Mouse (Mus musculus) T-helper 1 cell (primary cell): ENCODE measurements at regions not wholly inside any gene's neighbourhood (a gene's known extent, or its start where the extent isn't known, plus 50 kb on each side); places are given as distances from the start of the nearest gene placed in this dataset.

ENCODE experiments used
- in situ Hi-C: fragments of 300-600 bp; cut with MboI, MseI; formaldehyde crosslinking; loops from one replicate; pipeline ENCODE4 v1.15.1; 2025; ENCODE audit warnings: high pct_unique_total_duplicates

GRCm38 (mm10) chr10:37449894-37450293 lies 311.2 kb upstream of the Marcks start:
- in situ Hi-C loops: no loop called here

DNA sequence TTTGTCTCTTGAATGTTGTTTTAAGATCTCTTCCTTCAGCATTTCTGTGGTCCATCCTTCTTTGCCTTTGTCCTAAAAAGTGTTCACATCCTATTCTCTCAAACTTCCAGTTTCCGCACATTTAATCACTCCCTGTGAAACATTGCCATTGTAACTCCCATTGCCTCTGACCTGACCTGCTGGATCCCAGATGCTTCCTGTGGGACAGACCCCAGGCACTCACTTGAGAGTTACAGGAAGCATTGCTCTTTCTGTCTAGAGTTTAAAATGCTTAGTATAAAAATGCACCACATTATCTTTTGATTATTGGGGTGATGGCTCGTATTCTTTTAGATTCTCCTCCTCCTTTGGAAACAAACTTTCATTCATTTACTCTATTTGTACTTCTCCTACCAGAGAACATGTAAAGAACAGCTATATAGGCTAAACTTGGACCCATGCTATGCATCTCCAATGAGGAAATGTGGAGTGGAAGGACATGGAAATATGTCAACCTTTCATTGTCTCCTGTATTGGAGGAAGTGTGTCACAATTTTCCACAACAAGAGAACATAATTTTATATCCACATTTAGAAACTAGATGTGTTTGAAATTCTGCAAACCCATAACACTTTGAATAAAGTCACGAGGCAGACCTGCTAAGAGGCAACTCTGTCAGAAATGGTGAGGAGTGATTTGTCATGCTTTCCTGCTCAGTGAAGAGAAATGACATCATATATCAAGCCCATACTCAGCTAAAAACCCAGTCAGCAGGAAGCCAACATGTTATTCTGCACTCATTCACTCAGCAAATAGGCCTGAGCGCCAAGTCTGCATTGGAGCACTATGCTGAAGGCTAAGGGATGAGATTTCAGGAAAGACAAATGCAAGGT lies 308.8 kb upstream of the Marcks start:
- in situ Hi-C loops: no loop called here

GRCm38 (mm10) chr10:37439863-37440613 lies 301.3 kb upstream of the Marcks start:
- in situ Hi-C loops: no loop called here

- in situ Hi-C loops: no loop called here
Observed at GRCm38 (mm10) chr10:37438312-37438711, 299.6 kb upstream of the Marcks start.

DNA sequence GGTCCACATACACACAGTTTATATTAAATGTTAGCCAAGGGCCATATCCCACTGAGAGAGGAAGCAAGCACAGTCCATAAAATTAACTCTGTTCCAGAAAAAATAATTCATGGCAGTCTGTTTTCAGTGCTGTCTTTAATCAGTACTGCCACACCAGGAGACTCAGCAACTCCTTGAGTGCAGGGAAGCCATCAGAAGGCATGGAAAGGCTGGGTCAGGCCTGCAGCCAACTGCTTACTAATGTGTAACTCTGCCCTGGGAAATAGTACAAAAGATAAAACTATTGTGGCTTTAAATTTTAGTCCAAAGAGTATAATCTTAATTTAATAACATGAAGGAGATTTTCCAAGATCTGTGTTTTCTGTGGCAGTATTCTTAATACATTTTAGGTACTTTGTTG lies 298.1 kb upstream of the Marcks start:
- in situ Hi-C loops: no loop called here

- in situ Hi-C loops: no loop called here
Observed at GRCm38 (mm10) chr10:37434229-37434628, 295.5 kb upstream of the Marcks start.

DNA sequence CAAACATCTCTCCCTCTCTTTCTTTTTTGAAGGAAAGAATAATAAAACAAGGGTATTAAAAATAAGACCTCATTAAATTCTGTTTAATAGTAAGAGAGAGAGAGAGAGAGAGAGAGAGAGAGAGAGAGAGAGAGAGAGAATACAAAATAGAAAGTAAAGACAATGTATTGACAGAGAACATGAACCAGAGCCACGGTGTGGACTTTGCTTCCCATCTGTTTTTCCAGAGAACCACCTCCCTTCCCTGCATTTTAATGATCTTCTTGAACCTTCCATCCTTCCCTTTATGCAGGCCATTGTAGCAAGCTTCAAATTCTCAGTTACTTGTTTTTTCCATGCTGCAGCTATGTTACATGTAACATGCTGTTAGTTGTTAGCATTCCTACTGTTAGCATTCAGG lies 284.3 kb upstream of the Marcks start:
- in situ Hi-C loops: no loop called here

DNA sequence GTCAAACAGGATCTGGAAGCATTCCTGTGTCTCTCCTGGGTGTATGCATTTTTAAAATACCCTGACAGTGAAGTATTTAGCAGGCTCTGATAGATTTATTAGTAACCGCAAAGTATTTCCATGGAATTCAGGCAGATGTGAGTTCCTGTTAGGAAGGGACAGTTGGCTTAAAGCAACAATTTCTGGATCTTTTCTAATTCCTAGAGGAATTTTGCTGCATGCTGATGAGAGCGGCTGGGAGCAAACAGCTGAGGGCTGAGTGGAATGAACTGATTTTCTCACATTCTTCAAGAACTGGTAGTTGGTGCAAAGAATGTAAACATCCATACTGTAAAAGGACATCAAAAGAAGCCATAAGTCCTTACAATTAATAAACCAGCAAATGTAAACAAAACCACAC lies 283.9 kb upstream of the Marcks start:
- in situ Hi-C loops: no loop called here

GRCm38 (mm10) chr10:37416321-37416720 lies 277.6 kb upstream of the Marcks start:
- in situ Hi-C loops: no loop called here

- in situ Hi-C loops: no loop called here
Observed at GRCm38 (mm10) chr10:37412401-37412800, 273.7 kb upstream of the Marcks start.

- in situ Hi-C loops: no loop called here
Observed at GRCm38 (mm10) chr10:37409749-37410148, 271.0 kb upstream of the Marcks start.

GRCm38 (mm10) chr10:37407487-37407886 lies 268.8 kb upstream of the Marcks start:
- in situ Hi-C loops: no loop called here

- in situ Hi-C loops: no loop called here
Observed at GRCm38 (mm10) chr10:37404933-37405332, 266.2 kb upstream of the Marcks start.

DNA sequence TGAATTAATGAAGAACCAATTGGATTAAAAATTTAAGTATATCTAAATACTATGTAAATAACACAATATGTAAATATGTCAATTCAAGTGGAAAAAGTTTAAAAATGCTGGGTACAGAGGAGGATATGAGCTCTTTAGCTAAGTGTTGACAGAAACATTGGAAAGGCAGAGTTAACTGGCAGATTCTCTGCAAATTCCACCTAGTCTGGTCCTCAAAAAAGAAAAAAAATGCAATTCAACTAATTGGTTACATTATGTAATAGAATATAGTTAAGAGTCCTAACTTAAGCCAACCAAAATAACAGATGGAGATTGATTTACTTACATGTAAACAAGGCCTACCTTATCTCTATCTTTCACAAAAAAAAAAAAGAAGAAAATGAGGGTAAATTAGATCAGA lies 265.7 kb upstream of the Marcks start:
- in situ Hi-C loops: no loop called here

GRCm38 (mm10) chr10:37402376-37402775 lies 263.7 kb upstream of the Marcks start:
- in situ Hi-C loops: no loop called here

GRCm38 (mm10) chr10:37400991-37401390 lies 262.3 kb upstream of the Marcks start:
- in situ Hi-C loops: no loop called here

- in situ Hi-C loops: no loop called here
Observed at GRCm38 (mm10) chr10:37400379-37400778, 261.7 kb upstream of the Marcks start.

- in situ Hi-C loops: no loop called here
Observed at GRCm38 (mm10) chr10:37397271-37397991, 258.7 kb upstream of the Marcks start.

GRCm38 (mm10) chr10:37390011-37390410 lies 251.3 kb upstream of the Marcks start:
- in situ Hi-C loops: no loop called here

DNA sequence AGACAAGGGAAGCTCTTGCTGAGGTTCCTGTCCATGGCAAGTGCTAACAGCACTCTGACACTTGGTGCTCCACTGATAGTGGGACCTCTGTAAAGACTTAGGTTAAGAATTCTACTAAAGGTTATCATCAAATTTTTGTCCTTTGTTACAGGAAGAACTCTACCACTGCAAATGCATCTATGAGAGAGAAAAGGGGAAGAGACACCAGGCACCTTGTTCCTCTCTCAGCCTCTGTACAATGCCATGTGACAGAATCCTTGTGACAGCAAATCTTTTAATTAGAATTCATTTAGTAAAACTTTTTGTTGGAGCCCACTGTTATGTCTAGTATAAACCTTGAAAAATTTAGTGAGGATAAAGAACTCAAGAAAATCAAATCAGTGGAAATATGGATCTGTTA lies 247.5 kb upstream of the Marcks start:
- in situ Hi-C loops: no loop called here

GRCm38 (mm10) chr10:37380024-37380423 lies 241.3 kb upstream of the Marcks start:
- in situ Hi-C loops: no loop called here
